12 mouse cellular contexts compared by ENCODE assay signal in genomic region chr7:139441022-139441421, GRCm38 (mm10). TPM values are rescaled to one million over a fixed set of nuclear protein-coding genes. Genes with fewer than 3 reads are reported as not detected.
DNase-seq lines count a peak whose midpoint lies in the region; ATAC-seq and TF ChIP-seq lines count a peak whose summit lies in the region.
"Had no signal": no experiment of that assay in that cellular context is flagged by ENCODE, and none has a peak within 500 bp of the region (broad histone marks: within the 10 kb centered on the region; RNA-seq: fewer than 3 reads in every experiment).

No protein-coding gene starts in this region.

- no peak for TF ChIP-seq POLR2A in embryonic fibroblast, embryonic 13.5 days (IDR thresholded peaks at IDR 0.05; ENCODE audit: low read depth, low read length)

- peaks cover 62% of the 10 kb centered on the region for H3K4me1 ChIP-seq in heart, embryonic 11.5 days (ENCODE audit: control insufficient read depth, insufficient read depth, low read length)
- H3K4me1 ChIP-seq in kidney, embryonic 14.5 days (ENCODE audit: control insufficient read depth, insufficient read depth, low read length) = peaks cover 25% of the 10 kb centered on the region; the same call in 1 of the 2 replicates
- H3K4me1 ChIP-seq in neural tube, embryonic 14.5 days (ENCODE audit: control insufficient read depth, insufficient read depth, low read length) = peaks cover 4% of the 10 kb centered on the region; the same call in 1 of the 2 replicates
- H3K4me1 ChIP-seq in embryonic fibroblast, embryonic 13.5 days (ENCODE audit: control insufficient read depth, insufficient read depth, low read length) = peaks cover 17% of the 10 kb centered on the region
- H3K4me1 ChIP-seq in liver, embryonic 12.5 days = peaks cover 24% of the 10 kb centered on the region

- 21% methylated on average over 5 of the region's 5 CpGs for WGBS in heart, embryonic 11.5 days (ENCODE audit: insufficient replicate concordance)
- WGBS in kidney, embryonic 14.5 days = 25% methylated on average over 5 of the region's 5 CpGs
- WGBS in neural tube, embryonic 14.5 days = 16% methylated on average over 5 of the region's 5 CpGs
- WGBS in liver, embryonic 12.5 days (ENCODE audit: insufficient replicate concordance) = 35% methylated on average over 5 of the region's 5 CpGs

- no peak for ATAC-seq in heart, embryonic 11.5 days (replicated peaks; ENCODE audit: insufficient number of reproducible peaks, low FRiP score, low TSS enrichment)
- no peak for ATAC-seq in kidney, embryonic 14.5 days (ENCODE audit: low FRiP score, low TSS enrichment)
- no peak for ATAC-seq in neural tube, embryonic 14.5 days (ENCODE audit: low read depth)
- ATAC-seq in liver, embryonic 12.5 days = no peak
- ATAC-seq: midbrain, embryonic 16.5 days had no signal

- H3K27me3 ChIP-seq in heart, embryonic 11.5 days (ENCODE audit: control insufficient read depth, insufficient read depth, low read length) = no peaks in the 10 kb centered on the region
- no peaks in the 10 kb centered on the region for H3K27me3 ChIP-seq in kidney, embryonic 14.5 days (ENCODE audit: control insufficient read depth, insufficient read depth, low read length)
- no peaks in the 10 kb centered on the region for H3K27me3 ChIP-seq in neural tube, embryonic 14.5 days (ENCODE audit: control insufficient read depth, insufficient read depth, low read length)
- H3K27me3 ChIP-seq in liver, embryonic 12.5 days (replicated peaks) = no peaks in the 10 kb centered on the region
- H3K27me3 ChIP-seq: neural tube, embryonic 13.5 days; stomach, embryonic 15.5 days had no signal

- 0 out of 2 replicates have a peak overlapping the region, but pooled peaks have one; percentile 18 for H3K27ac ChIP-seq in heart, embryonic 11.5 days (ENCODE audit: low read depth, low read length)
- H3K27ac ChIP-seq in kidney, embryonic 14.5 days (ENCODE audit: low read depth, low read length) = no peak overlapping the region
- no peak overlapping the region for H3K27ac ChIP-seq in neural tube, embryonic 14.5 days (ENCODE audit: low read depth, low read length)
- H3K27ac ChIP-seq in embryonic fibroblast, embryonic 13.5 days (ENCODE audit: insufficient read depth, low read length) = peak overlapping the region; percentile 23
- H3K27ac ChIP-seq in liver, embryonic 12.5 days = no peak overlapping the region
- H3K27ac ChIP-seq: layer of hippocampus, adult 2 months; neural tube, embryonic 13.5 days; stomach, embryonic 15.5 days had no signal

- no peaks in the 10 kb centered on the region for H3K36me3 ChIP-seq in heart, embryonic 11.5 days (ENCODE audit: control insufficient read depth, insufficient read depth, low read length)
- no peaks in the 10 kb centered on the region for H3K36me3 ChIP-seq in kidney, embryonic 14.5 days (ENCODE audit: control insufficient read depth, insufficient read depth, low read length)
- no peaks in the 10 kb centered on the region for H3K36me3 ChIP-seq in neural tube, embryonic 14.5 days (ENCODE audit: control insufficient read depth, insufficient read depth, low read length)
- no peaks in the 10 kb centered on the region for H3K36me3 ChIP-seq in liver, embryonic 12.5 days
- H3K36me3 ChIP-seq: neural tube, embryonic 13.5 days; stomach, embryonic 15.5 days had no signal

- no peak overlapping the region for H3K9ac ChIP-seq in heart, embryonic 11.5 days (ENCODE audit: low read depth, low read length)
- H3K9ac ChIP-seq in kidney, embryonic 14.5 days (ENCODE audit: low read depth, low read length) = peak overlapping the region; percentile 18; the same call in 1 of the 2 replicates
- H3K9ac ChIP-seq in neural tube, embryonic 14.5 days (replicated peaks; ENCODE audit: low read depth, low read length) = 0 out of 2 replicates have a peak overlapping the region, but pooled peaks have one; percentile 25
- H3K9ac ChIP-seq in liver, embryonic 12.5 days = no peak overlapping the region
- H3K9ac ChIP-seq: neural tube, embryonic 13.5 days; stomach, embryonic 15.5 days had no signal

- H3K4me2 ChIP-seq in heart, embryonic 11.5 days = no peak overlapping the region
- no peak overlapping the region for H3K4me2 ChIP-seq in kidney, embryonic 14.5 days (replicated peaks; ENCODE audit: low read depth, low read length)
- H3K4me2 ChIP-seq in neural tube, embryonic 14.5 days (ENCODE audit: low read depth, low read length) = no peak overlapping the region
- no peak overlapping the region for H3K4me2 ChIP-seq in liver, embryonic 12.5 days
- H3K4me2 ChIP-seq: neural tube, embryonic 13.5 days; stomach, embryonic 15.5 days had no signal

- DNase-seq in heart, adult 11 months = no peak
- no peak for DNase-seq in kidney, postnatal 10 days
- no peak for DNase-seq in neural tube, embryonic 10.5 days (ENCODE audit: extremely low spot score, low spot score)

- no peaks in the 10 kb centered on the region for H3K9me3 ChIP-seq in heart, embryonic 11.5 days (replicated peaks; ENCODE audit: control insufficient read depth, low read length)
- H3K9me3 ChIP-seq in kidney, embryonic 14.5 days (ENCODE audit: control insufficient read depth, low read length) = no peaks in the 10 kb centered on the region
- H3K9me3 ChIP-seq in neural tube, embryonic 14.5 days (ENCODE audit: control insufficient read depth, low read length) = no peaks in the 10 kb centered on the region
- H3K9me3 ChIP-seq in liver, embryonic 12.5 days (replicated peaks) = no peaks in the 10 kb centered on the region
- H3K9me3 ChIP-seq: neural tube, embryonic 13.5 days; stomach, embryonic 15.5 days had no signal

- TF ChIP-seq CTCF in embryonic fibroblast, embryonic 13.5 days (IDR thresholded peaks at IDR 0.05; ENCODE audit: borderline replicate concordance, insufficient read depth, low read length) = no peak

- no peak overlapping the region for H3K4me3 ChIP-seq in heart, embryonic 11.5 days (ENCODE audit: low read depth, low read length)
- H3K4me3 ChIP-seq in kidney, embryonic 14.5 days (ENCODE audit: low read length) = no peak overlapping the region
- H3K4me3 ChIP-seq in neural tube, embryonic 14.5 days (ENCODE audit: low read depth, low read length) = no peak overlapping the region
- H3K4me3 ChIP-seq in embryonic fibroblast, embryonic 13.5 days (ENCODE audit: insufficient read depth, low read length) = no peak overlapping the region
- no peak overlapping the region for H3K4me3 ChIP-seq in liver, embryonic 12.5 days
- H3K4me3 ChIP-seq: layer of hippocampus, adult 2 months; neural tube, embryonic 13.5 days; stomach, embryonic 15.5 days had no signal

RNA-seq across cellular contexts. Expression of gene Inpp5a, which starts 52.1 kb away (rescaled TPM):
- 69.8 and 74.4 TPM in 2 replicates for polyA plus RNA-seq in heart, embryonic 11.5 days (2014; fragmentation: Nextera tagmentation; extraction: Ambion mirVana)
- 19.6 and 26.1 TPM in 2 replicates for polyA plus RNA-seq in kidney, embryonic 14.5 days (2014; fragmentation: Nextera tagmentation; extraction: Ambion mirVana)
- 25.3 and 26.9 TPM in 2 replicates for polyA plus RNA-seq in neural tube, embryonic 14.5 days (2014; fragmentation: Nextera tagmentation; extraction: Ambion mirVana)
- polyA plus RNA-seq in embryonic fibroblast, embryonic 13.5 days (2011; ENCODE audit: insufficient read length, low read depth, missing spikeins) = 85.4 and 90.9 TPM in 2 replicates
- 10.1 and 11.0 TPM in 2 replicates for polyA plus RNA-seq in liver, embryonic 12.5 days (2016; fragmentation: Nextera tagmentation; extraction: Ambion mirVana)

Comparison
In these comparisons a context has a peak if more than half of its experiments do, and no peak if none do; other contexts are left out.
1. H3K27ac ChIP-seq: peak in heart, embryonic 11.5 days (single experiment) and embryonic fibroblast, embryonic 13.5 days (single experiment); none in kidney, embryonic 14.5 days (single experiment), neural tube, embryonic 14.5 days (single experiment) and liver, embryonic 12.5 days (single experiment).
2. H3K9ac ChIP-seq: peak in kidney, embryonic 14.5 days (single experiment) and neural tube, embryonic 14.5 days (single experiment); none in heart, embryonic 11.5 days (single experiment) and liver, embryonic 12.5 days (single experiment).